Mouse (Mus musculus): ENCODE measurements around the gene Isx. TPM values are rescaled to one million over a fixed set of nuclear protein-coding genes. Genes with fewer than 3 reads are reported as not detected.
A peak's percentile ranks its signal among the peaks of the same experiment; 100 is the strongest.

The Isx gene
- total RNA-seq (2021) = not detected
- long read RNA-seq, experiment 1 = 0 reads
- long read RNA-seq, experiment 2 = 0 reads

DNA sequence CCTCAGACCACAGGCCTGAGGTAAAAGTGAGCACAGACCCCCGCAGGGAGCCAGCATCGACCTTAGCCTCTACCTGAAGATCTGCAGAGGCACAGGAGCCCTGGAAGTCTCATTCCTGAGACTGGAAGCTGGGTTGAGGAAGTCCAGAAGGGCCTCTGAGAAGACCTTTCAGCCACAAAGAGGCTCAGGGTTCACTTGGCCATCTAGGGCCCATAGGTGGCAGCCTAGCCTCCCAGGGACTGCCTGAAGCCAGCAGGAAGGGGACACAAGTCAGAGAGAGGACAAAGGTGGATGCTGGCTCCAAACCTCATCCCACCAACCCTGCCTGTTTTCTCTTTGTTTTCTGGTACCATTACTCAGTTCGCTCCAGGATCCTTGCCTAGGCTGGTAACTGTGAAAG lies at the start of gene Isx:
Gene Isx, plus strand, starts transcription at position 234 of the 400 bp plus-strand sequence.
- DNase-seq = no peak

DNA sequence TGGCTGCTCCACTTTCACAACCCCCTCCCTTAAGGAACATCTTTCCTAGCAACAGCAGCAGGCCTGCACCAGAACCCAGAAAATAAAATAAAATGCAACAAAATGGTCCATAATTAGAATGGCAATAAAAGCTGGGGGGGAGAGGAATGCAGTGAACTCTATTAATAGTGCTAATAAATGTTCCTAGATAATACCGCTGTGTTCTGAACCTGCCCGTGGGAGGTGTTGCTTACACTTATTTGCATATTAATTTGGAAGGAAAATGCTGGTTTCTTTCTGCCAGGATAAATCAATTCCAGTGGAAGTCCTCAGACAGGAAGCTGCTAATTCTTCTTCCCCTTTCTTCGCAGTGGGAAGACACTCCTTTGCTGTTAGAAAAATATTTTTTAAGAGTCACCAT lies 45.3 kb upstream of the Isx start:
- DNase-seq = no peak

DNA sequence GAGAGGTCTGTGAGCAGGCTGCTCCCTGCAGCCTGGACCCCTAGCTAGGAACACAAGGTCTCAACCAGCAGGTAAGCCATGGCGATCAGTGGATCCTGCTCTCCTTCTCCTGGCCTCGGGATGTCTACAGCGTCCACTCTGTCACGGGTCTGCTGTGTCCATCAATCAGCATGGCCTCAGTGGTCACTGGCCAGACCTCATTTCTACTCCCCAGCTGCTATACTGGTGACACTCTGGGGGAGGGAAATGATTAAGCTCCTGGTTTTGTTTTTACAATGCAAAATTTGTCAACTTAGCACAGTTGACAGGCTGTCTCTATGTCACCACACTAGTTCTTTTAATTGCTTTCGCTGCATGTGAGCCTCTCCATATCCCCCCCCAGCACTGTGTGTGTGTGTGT lies 41.7 kb upstream of the Isx start:
- no peak for DNase-seq

DNA sequence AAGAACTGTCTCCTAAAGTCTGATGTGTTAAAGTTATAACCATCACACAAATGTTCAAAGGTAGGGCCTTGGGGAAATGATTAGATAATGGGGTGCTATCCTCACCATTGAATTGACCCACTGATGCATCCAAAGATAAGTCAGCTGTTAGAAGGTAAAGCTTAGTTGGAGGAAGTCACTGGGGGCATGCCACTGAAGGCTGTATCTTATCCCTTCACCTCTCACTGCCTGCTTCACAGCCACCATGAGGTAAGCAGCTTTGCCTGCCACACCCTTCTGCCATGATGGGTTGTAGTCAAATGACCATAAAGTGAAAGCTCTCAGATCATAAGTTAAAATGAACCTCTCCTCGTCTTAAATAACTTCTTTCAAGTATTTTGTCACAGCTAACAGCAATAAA lies 38.7 kb upstream of the Isx start:
- DNase-seq = no peak

DNA sequence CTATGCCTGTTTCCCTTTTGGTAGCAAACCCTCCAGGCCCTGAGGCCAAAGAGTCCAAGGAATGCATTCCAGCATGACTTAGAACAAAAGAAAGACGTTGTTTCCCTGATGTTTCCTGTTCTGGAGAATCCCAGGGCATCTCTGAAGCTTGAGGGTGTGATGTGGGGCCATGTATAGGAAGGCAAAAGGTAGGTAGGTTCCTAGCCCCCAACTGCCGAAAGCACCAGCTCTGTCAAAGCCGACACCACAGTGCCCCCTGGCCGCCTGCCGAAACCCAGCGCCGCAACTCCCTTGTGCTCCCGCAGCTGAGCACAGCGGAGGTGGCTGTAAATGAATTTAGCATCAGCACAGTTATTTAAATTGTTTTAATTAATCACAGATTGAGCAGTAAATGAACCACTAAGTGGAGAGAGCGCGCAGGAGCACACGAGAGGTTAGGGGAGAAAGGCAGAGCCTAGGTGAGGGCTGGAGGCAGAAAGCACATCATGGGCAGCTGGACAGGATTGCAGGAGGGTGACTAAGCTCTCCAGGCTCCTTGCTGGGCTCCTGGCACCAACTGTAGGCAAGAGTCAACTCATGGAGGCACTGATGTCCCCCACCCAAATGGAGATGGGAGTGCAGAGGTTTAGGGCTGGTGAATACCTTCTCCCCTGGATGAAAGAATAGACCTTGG lies 25.5 kb upstream of the Isx start:
- DNase-seq = no peak

DNA sequence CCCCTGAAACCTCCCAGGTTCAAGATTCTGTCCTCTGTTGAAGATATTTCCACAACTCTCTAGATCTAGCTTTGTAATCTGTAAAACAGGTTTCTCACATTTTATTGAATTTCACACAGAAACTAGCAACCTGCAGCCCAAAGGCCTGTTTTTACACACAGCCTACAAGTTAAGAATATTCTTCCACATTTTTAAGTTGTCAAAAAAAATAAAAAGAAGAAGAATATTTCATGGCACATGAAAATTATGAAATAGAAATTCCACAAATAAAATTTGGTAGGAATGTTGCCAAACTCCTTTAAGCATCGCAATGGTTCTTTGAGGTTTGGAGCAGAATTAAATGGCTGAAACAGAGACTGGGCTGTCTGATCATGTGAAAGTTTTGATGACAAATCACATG lies 24.3 kb upstream of the Isx start:
- no peak for DNase-seq

DNA sequence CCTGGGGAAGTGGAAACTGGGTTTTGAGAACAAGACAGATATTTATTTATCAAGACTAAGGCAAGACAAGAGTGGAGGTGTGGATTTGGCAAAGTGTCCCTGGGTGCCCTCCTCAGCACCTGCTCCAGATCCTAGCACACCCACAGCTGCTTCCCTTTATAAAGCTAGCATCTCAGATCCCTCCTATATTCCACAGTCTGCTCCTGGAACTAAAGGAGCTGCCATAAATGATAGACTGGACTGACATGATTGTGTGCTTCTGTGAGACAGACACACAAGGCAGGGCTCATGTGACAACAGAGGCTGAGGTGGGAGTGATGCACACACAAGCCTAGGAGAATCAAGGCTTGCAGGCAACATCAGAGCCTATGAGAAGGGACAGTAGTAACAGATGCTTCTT lies 22.0 kb upstream of the Isx start:
- DNase-seq = no peak

DNA sequence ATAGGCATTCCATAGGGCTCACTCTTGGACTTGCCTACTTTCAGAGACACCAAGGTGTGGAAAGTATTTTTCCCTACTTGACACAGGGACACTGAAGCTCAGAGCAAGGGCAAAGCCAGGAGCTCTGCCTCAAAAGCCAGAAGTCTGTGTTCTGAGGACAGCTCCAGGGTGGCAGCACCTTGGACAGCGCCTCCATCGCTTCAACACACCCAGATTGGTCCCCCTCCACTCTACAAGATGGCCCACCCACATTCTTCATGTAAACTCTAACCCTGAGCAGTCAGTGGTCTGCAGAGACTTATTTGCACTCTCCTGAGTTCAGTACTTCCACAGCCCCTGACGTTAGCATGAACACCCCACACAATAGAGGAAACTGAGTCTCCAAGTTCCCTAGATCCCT lies 21.1 kb upstream of the Isx start:
- no peak for DNase-seq

DNA sequence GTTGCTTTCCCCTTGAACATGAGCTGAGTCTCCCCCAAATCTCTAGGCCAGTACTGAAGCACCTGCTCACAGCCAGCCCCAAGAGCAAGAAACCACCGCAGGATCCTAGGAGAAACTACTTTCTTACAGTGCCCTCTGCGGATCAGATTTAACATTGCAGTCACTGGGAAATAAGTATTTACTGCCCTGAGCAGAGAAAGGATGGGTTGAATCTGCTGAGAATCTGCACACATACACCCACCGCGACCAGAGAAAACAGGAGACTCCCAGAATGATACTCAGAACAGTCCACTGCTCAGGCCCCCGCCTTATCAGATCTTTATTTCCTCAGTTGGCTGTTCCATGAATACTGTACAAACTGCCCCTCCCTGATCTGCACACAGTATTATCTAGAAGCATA lies 19.5 kb upstream of the Isx start:
- DNase-seq = peak in 1 of 2 experiments; percentile 38

DNA sequence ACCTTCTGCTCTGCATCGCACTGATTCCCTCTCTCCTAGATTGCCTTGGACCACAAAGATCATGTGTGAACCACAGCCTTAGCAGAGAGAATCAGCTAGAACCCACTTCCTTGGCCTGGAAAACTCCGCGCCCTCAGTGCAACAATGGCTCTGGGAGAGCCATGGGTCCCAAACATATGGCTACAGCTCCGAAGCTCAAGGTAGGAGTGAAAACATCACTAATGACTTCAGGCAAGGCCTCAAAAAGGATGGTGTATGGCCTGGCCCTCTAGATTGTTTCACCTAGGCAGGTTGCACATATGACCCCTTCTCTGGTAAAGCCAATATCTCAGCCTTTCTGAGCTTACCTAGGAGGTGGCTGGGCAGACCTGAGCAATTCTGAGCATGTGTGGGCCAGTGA lies 18.2 kb upstream of the Isx start:
- DNase-seq = no peak

DNA sequence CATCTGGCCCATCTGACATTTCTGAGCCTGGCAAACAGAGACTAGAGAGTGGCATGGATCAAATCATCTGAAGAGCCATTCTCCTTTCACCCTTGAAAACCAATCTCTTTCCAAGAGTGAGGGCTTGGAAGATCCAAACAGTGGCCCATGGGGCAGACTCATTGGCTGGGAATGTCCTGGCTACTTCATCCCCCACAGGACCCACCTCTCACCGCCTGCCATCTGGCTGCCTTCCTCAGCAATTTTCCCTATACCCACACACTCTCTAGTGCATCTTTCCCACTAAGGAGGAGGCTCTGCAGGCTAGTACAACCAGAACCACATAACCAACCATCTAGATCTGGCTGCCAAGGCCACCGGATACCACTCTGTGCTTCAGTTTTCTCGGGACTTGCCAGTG lies 17.6 kb upstream of the Isx start:
- no peak for DNase-seq

DNA sequence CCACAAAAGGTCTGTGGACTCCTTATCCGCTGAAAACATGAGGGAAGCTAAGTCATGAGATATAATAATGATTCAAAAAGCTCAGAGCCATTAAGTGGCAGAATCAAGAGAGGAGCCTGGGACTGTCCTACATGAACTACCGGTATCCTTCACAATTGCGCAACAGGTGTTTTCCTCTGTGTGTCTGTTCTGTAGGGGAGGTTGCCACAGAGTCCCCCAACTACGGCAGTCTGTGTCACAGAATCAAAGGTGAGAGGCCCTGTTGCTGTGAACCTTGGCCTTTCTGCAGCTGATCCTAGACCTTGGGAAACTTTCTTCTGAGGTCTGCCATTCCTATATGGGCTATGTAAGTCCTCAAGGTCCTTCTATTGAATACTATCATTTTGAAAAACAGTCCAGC lies 13.7 kb upstream of the Isx start:
- no peak for DNase-seq

DNA sequence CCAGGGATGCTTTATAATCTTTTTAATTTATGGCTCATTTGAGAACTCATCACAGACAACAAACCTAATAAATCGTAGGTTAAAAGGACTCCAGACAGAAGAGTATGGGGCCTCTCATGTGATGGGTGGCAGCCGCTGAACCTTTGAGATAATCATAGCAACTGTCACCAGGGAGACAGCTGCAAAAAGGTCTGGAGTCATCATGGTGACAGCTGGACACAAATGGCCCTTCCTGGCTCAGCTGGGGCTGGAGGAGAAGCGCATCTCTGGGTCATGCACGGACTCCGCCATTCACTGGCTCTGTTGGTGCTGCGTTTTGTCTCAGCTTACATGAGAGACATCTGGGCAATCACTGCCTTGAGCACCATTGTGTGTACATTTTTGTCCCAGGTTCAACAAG lies 12.5 kb upstream of the Isx start:
- peak in 1 of 2 experiments; percentile 3 for DNase-seq

DNA sequence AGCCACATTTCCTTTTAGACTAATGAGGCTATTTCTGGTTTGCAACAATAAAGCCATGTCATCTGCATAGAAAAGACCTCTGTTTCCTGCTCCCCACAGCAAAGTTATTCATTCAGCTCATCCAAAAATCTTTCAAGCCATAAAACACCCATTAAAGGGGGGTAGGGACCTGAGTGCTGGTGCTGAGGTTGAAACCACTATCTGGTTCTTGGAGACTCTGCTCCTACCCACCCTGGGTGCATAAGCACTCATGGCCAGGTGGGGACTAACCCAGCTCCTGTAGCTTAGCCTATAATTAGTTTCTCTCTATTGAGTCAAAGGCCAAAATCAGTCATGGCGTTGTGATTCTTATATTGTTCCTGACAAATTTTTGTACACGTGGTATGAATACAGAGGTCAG lies 10.4 kb upstream of the Isx start:
- DNase-seq = no peak

DNA sequence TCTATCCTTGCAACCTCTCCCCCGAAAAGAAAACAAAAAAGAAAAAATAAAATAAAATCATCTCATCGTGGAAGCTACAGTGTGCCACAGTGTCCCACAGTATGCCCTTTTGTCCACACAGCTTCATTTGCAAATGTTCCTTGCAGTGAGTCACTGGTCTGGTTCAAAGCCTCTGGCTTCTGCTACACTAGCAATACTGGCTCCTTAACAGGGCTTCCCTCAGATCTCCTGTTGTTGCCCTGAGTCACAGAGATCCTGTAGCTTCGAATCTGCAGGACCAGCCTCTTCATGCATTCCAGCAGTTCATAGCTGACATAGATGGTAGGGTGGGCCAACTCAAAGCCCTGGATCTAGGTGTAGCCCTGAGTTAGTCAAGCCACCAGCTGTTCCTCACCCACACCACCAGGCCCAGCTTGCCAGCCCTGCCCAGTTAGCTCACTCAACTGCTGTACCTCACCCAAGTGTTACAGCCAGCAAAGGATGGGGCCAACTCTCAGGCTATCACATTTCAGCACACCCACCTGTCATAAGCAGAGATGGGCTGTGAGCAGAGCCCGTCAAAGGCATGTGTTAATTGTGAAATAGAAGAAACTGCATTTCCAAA lies 2.5 kb upstream of the Isx start:
- peak in 1 of 2 experiments; percentile 20 for DNase-seq

DNA sequence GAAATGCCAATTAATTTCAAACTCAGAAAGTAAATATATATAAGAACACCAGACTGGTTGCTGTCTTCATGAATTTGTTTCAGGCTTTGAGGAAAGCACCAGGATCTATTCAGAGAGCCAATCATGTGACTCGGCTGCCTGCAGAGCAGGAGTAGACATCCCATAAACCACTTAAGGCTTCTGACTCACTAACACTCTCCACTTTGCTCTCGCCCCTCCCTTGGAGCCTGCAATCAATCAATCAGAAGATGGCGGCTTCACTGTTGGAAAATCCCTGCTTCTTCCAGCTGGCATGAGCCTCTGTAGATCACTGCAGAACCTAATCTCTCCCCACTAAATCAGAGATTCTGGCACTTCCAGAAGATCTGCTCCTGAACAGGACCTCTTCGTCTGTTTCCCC lies 1.3 kb upstream of the Isx start:
- peak in 1 of 2 experiments; percentile 7 for DNase-seq

DNA sequence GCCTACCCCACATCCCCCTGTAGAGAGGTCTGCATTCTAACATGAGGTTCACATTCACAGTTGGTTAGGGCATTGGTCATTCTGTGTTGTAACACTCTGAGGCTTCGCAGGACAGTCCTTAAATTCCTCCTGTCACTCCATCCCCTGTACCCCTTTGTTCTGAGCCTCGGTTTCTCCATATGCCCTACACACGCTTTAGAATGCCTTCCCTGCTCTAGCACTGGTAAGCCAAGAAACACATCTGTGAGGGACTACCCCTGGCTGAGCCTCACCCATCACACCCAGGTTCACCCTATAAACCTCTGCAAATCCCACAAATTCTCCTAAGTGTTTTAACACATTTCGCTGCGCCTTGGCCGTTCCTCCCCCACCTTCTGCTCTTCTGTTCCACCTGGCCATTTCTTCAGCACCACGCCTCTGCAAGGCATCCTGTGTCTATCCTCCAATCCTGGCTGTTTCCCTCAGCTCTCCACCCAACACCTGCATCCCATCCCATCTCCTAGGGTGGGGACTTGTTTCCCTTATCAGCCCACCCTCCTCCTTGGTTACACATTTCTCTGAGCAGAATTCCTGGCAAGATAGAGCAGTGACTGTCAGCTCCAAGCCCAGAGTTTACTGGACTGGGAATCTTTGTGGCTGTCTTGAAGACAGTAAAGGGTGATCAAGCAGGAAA lies 686 bp upstream of the Isx start:
- DNase-seq = peak in 1 of 2 experiments; percentile 5

DNA sequence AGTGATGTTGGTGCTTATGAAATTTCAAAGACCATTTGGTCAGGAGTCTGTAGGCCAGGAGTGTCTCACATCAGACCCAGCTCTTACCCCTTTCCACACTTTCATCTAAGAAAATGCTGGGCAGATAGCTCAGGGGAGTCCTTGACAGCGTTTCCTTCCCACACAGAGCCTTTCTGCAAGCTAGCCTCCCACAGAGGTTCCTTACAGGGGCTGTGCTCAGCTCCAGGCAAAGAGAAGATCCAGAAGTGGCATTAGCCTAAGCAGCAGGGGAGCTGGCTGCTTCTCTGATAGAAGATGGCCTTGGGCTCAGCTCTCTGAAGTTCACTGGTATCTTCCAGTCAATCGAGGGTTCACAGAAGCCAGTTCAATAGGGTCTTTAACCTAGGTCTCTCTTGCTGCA lies 1.6 kb downstream of the Isx start:
- DNase-seq = no peak

DNA sequence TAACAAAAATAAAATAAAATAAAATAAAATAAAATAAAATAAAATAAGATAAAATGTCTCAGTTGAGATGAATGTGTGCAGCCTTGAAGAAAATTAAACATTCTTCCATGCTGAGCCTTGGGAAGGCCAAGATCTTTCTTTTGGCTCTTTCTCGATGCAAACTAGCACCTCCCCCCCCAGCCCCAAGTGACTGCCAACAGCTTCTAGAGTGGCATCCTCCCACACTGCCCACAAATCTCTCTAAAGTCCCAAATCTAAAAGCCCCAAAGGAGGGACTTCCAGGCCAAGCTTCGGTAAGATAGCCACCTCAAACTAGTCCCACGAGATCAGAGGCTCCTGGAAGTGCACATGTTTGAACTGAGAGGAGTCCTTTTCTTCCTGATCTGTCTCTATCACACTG lies 5.7 kb downstream of the Isx start:
- no peak for DNase-seq

DNA sequence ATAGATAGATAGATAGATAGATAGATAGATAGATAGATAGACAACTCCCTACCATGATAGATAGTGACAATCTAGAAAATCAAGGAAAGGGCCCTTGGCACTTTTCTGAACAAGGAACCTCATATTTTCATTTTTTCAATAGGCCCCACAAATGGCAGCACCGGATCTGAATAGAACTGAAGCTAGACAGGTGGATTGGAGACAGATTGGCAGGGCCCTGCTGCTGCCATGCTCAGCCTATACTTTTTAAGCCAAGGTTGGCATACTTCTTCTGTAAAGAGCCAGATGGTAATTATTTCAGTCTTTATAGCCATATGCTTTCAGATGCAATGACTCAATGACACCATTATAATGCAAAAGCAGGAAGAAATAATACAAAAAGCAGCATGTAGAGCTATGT lies 15.8 kb downstream of the Isx start:
- DNase-seq = no peak

DNA sequence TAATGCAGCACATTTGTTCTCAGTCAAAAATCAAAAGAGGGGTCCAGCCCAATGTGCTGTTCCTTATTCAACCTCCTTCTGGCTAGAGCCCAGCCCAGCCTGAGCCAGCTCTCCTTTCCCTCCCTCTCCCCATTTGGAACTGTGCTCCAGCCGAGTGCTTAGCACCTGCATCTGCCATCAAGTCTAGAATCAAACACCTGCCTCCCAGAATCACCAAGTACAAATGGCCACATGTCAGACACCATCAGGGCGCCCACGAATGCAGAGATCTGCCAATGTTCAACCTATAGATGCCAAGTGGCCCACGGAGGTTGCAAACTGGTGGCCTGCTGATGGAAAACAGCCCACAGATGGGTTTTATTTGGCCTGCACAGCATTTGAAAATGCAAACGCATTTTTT lies 18.1 kb downstream of the Isx start:
- no peak for DNase-seq

DNA sequence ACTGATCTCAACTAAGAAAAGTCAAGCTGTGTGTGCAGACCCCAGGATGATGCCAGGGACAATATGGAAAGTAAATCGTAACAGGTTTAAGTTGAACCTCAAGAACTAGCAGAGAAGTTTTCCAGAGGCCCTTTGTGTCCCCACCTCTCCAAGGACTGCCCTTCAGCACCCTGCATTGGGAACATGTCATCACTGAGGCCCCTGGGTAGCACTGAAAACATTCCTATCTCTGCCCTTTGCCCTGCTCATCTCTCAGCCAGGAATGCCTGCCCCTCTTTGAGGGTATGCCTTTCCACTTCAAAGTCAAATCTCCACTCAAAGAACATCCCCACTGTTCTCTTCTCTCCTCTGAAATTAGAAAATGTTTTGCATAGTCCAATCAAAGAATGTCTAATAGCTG lies 23.3 kb downstream of the Isx start:
- no peak for DNase-seq

DNA sequence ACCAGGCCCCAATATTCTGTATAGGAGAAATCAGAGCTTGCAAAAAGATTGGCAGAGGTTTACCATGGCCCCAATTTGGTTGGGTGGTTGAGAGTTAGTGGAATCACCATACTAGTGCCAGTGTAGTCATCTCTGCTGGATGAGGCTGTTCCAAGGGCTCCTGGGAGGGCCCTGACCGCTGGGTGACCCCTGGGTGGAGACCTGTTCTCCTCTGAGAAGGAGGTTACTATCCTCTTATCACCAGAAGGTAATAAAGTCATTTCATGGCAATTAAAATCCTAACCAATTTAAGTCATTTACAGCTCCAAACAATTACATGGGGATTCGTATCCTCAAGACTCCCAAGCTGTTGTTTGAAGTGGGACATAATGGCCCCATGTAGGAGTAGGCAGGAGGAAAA lies 24.3 kb downstream of the Isx start:
- no peak for DNase-seq

DNA sequence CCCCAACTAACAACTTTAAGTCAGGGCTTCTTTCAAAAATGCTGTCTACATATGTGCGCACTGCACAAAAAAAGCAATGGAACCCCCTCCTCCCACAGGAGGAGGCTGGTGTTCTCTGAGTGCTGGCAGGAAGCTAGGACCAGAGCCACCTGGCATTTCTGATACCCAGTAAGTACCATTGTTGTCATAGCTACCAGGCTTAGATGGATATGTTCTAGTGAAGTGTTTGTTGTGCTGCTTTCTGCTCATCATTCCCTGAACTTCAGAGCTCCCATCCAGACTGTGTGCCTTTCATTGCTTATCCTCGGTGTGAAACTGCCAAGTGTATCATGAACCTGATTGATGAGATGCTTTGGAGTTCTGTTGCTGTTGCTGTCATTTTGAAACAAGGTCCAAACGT lies 26.8 kb downstream of the Isx start:
- no peak for DNase-seq
